Mouse (Mus musculus): Measurements from ENCODE around the gene U2af1l4. TPM values are rescaled to one million over a fixed set of nuclear protein-coding genes. Genes with fewer than 3 reads are reported as not detected.

U2af1l4 gene
- polyA plus RNA-seq, 1 experiment from 2014 or later = 73.1 TPM

GRCm38 (mm10) chr7:30594510-30595024, 31.5 kb downstream of the U2af1l4 start:
- Histone ChIP-seq H3K4me3 (ENCODE audit: low read depth, low read length) (no peak overlapping the region), H3K4me1 (replicated peaks; ENCODE audit: control insufficient read depth, insufficient read depth, low read length) (peaks cover 7% of the 10 kb centered on the region), H3K27ac (ENCODE audit: low read depth, low read length) (no peak overlapping the region), H3K4me2 (no peak overlapping the region), H3K9ac (ENCODE audit: low read depth, low read length) (no peak overlapping the region), H3K27me3 (replicated peaks; ENCODE audit: control insufficient read depth, insufficient read depth, low read length) (no peaks in the 10 kb centered on the region), H3K9me3 (ENCODE audit: control insufficient read depth, low read length) (no peaks in the 10 kb centered on the region), H3K36me3 (ENCODE audit: control insufficient read depth, insufficient read depth, low read length) (no peaks in the 10 kb centered on the region)
- ATAC-seq (replicated peaks; ENCODE audit: low FRiP score) = no peak
- no peak for DNase-seq (ENCODE audit: low spot score)
- WGBS = 66% methylated on average over 3 of the region's 4 CpGs

DNA sequence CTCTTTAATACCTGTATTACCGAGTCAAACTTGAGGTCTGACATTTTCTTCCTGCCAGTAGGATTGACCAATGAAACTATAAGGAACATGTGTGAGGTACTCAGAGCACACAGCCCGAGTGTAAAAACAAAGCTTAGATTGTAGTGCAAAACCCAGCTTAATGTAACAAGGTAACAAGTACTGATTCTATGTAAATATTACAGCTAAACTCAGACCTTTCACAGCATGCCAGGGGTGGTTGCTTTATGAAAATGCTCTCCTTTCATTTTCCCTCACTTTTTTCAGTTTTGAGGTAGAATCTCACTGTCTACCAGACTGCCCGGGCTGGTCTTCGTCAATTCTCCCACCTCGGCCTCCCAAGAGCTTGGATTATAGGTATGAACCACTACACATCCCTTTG, 33.0 kb downstream of the U2af1l4 start:
- Histone ChIP-seq H3K27ac (ENCODE audit: low read depth, low read length) (no peak overlapping the region), H3K4me2 (no peak overlapping the region), H3K4me3 (ENCODE audit: low read depth, low read length) (no peak overlapping the region), H3K9me3 (ENCODE audit: control insufficient read depth, low read length) (no peaks in the 10 kb centered on the region), H3K4me1 (replicated peaks; ENCODE audit: control insufficient read depth, insufficient read depth, low read length) (0 out of 2 replicates have a peak, but pooled peaks cover 4% of the 10 kb centered on the region), H3K36me3 (ENCODE audit: control insufficient read depth, insufficient read depth, low read length) (no peaks in the 10 kb centered on the region), H3K9ac (ENCODE audit: low read depth, low read length) (no peak overlapping the region), H3K27me3 (replicated peaks; ENCODE audit: control insufficient read depth, insufficient read depth, low read length) (no peaks in the 10 kb centered on the region)
- ATAC-seq (replicated peaks; ENCODE audit: low FRiP score) (no peak), DNase-seq (ENCODE audit: low spot score) (no peak)
- WGBS = 76% methylated on average over 5 of the region's 5 CpGs

GRCm38 (mm10) chr7:30596811-30597210, 33.7 kb downstream of the U2af1l4 start:
- Histone ChIP-seq H3K4me2 (no peak overlapping the region), H3K9ac (ENCODE audit: low read depth, low read length) (no peak overlapping the region), H3K36me3 (ENCODE audit: control insufficient read depth, insufficient read depth, low read length) (no peaks in the 10 kb centered on the region), H3K4me3 (ENCODE audit: low read depth, low read length) (no peak overlapping the region), H3K9me3 (ENCODE audit: control insufficient read depth, low read length) (no peaks in the 10 kb centered on the region), H3K27ac (ENCODE audit: low read depth, low read length) (no peak overlapping the region), H3K4me1 (replicated peaks; ENCODE audit: control insufficient read depth, insufficient read depth, low read length) (0 out of 2 replicates have a peak, but pooled peaks cover 4% of the 10 kb centered on the region), H3K27me3 (replicated peaks; ENCODE audit: control insufficient read depth, insufficient read depth, low read length) (no peaks in the 10 kb centered on the region)
- WGBS = 80% methylated on average over 5 of the region's 5 CpGs
- no peak for DNase-seq (ENCODE audit: low spot score)
- no peak for ATAC-seq (replicated peaks; ENCODE audit: low FRiP score)

- H3K27ac ChIP-seq (ENCODE audit: low read depth, low read length) = no peak within 1 kb of the TSS
- peak within 1 kb of the TSS; percentile 37 for H3K4me2 ChIP-seq
- H3K4me3 ChIP-seq (ENCODE audit: low read depth, low read length) = no peak within 1 kb of the TSS
- no peak within 1 kb of the TSS for H3K9ac ChIP-seq (ENCODE audit: low read depth, low read length)
- H3K36me3 ChIP-seq (ENCODE audit: control insufficient read depth, insufficient read depth, low read length) = no peaks in the 10 kb centered on the region
- H3K9me3 ChIP-seq (ENCODE audit: control insufficient read depth, low read length) = no peaks in the 10 kb centered on the region
- ATAC-seq (replicated peaks; ENCODE audit: low FRiP score) = no peak
- H3K27me3 ChIP-seq (replicated peaks; ENCODE audit: control insufficient read depth, insufficient read depth, low read length) = no peaks in the 10 kb centered on the region
- WGBS = 90% methylated on average over 12 of the region's 12 CpGs
- H3K4me1 ChIP-seq (replicated peaks; ENCODE audit: control insufficient read depth, insufficient read depth, low read length) = 0 out of 2 replicates have a peak, but pooled peaks cover 4% of the 10 kb centered on the region
- no peak for DNase-seq (ENCODE audit: low spot score)
Measured at GRCm38 (mm10) chr7:30598786-30599185, 35.7 kb downstream of the U2af1l4 start, which contains the start of gene Zbtb32. Gene Zbtb32, minus strand, starts transcription at chr7:30598909.

GRCm38 (mm10) chr7:30599933-30600353, 36.8 kb downstream of the U2af1l4 start:
- DNase-seq (ENCODE audit: low spot score) (peak; percentile 74), ATAC-seq (replicated peaks; ENCODE audit: low FRiP score) (peak; percentile 97)
- Histone ChIP-seq H3K4me3 (ENCODE audit: low read depth, low read length) (no peak overlapping the region), H3K27ac (ENCODE audit: low read depth, low read length) (no peak overlapping the region), H3K27me3 (replicated peaks; ENCODE audit: control insufficient read depth, insufficient read depth, low read length) (no peaks in the 10 kb centered on the region), H3K9ac (ENCODE audit: low read depth, low read length) (0 out of 2 replicates have a peak overlapping the region, but pooled peaks have one; percentile 1), H3K36me3 (ENCODE audit: control insufficient read depth, insufficient read depth, low read length) (no peaks in the 10 kb centered on the region), H3K4me2 (peak overlapping the region; percentile 37), H3K9me3 (ENCODE audit: control insufficient read depth, low read length) (no peaks in the 10 kb centered on the region), H3K4me1 (replicated peaks; ENCODE audit: control insufficient read depth, insufficient read depth, low read length) (0 out of 2 replicates have a peak, but pooled peaks cover 4% of the 10 kb centered on the region)
- 6% methylated on average over 16 of the region's 16 CpGs for WGBS

DNA sequence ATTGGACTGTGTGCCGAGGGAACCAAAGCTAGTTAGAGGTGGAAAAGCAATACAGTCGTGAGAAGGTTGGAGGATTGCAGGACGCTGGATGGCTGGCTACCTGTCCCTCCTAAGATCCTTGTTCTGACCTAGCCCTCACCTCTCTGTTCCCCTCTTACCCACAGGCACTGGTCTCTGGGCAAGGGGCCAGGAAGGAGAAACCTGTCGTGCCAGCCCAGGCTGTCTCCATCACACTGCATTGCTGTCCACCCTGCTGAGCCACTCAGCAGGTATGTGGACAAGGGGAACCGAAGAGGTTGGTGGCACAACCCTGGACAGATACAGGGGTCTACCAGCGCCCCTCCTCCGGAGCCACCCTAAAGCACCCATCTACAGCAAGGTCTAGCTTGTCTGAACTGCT, 37.5 kb downstream of the U2af1l4 start:
- H3K36me3 ChIP-seq (ENCODE audit: control insufficient read depth, insufficient read depth, low read length) = no peaks in the 10 kb centered on the region
- H3K27me3 ChIP-seq (replicated peaks; ENCODE audit: control insufficient read depth, insufficient read depth, low read length) = no peaks in the 10 kb centered on the region
- no peak overlapping the region for H3K9ac ChIP-seq (ENCODE audit: low read depth, low read length)
- WGBS = 69% methylated on average over 7 of the region's 7 CpGs
- H3K4me2 ChIP-seq = peak overlapping the region; percentile 25; the same call in 1 of the 2 replicates
- H3K27ac ChIP-seq (ENCODE audit: low read depth, low read length) = no peak overlapping the region
- 0 out of 2 replicates have a peak, but pooled peaks cover 4% of the 10 kb centered on the region for H3K4me1 ChIP-seq (replicated peaks; ENCODE audit: control insufficient read depth, insufficient read depth, low read length)
- no peak for DNase-seq (ENCODE audit: low spot score)
- H3K9me3 ChIP-seq (ENCODE audit: control insufficient read depth, low read length) = no peaks in the 10 kb centered on the region
- no peak overlapping the region for H3K4me3 ChIP-seq (ENCODE audit: low read depth, low read length)
- ATAC-seq (replicated peaks; ENCODE audit: low FRiP score) = no peak

DNA sequence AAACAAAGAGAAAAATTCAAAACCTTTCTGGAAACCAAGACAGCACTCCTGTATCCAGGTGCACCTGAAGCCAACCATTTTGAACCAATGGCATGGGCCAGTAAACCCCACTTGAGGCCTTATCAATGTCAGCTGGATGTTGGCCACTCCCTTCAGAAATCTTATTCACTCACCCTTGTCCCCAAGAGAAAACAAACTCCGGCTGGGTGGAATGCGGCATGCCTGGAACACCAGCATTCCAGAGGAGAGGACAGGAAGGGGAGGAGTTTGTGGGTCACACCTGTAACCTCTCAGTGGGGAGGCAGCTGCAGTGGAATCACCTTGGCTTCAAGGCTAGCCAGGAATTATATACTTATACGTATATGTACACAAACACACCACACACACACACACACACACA, 39.5 kb downstream of the U2af1l4 start:
- no peak for ATAC-seq (replicated peaks; ENCODE audit: low FRiP score)
- no peak overlapping the region for H3K4me2 ChIP-seq
- no peaks in the 10 kb centered on the region for H3K9me3 ChIP-seq (ENCODE audit: control insufficient read depth, low read length)
- 0 out of 2 replicates have a peak, but pooled peaks cover 4% of the 10 kb centered on the region for H3K4me1 ChIP-seq (replicated peaks; ENCODE audit: control insufficient read depth, insufficient read depth, low read length)
- H3K4me3 ChIP-seq (ENCODE audit: low read depth, low read length) = no peak overlapping the region
- H3K27ac ChIP-seq (ENCODE audit: low read depth, low read length) = no peak overlapping the region
- WGBS = 48% methylated on average over 3 of the region's 3 CpGs
- no peak overlapping the region for H3K9ac ChIP-seq (ENCODE audit: low read depth, low read length)
- H3K36me3 ChIP-seq (ENCODE audit: control insufficient read depth, insufficient read depth, low read length) = no peaks in the 10 kb centered on the region
- no peak for DNase-seq (ENCODE audit: low spot score)
- H3K27me3 ChIP-seq (replicated peaks; ENCODE audit: control insufficient read depth, insufficient read depth, low read length) = no peaks in the 10 kb centered on the region

- H3K36me3 ChIP-seq (ENCODE audit: control insufficient read depth, insufficient read depth, low read length) = no peaks in the 10 kb centered on the region
- H3K4me3 ChIP-seq (ENCODE audit: low read depth, low read length) = no peak overlapping the region
- ATAC-seq (replicated peaks; ENCODE audit: low FRiP score) = no peak
- DNase-seq (ENCODE audit: low spot score) = no peak
- 66% methylated on average over 8 of the region's 8 CpGs for WGBS
- H3K9ac ChIP-seq (ENCODE audit: low read depth, low read length) = no peak overlapping the region
- no peaks in the 10 kb centered on the region for H3K27me3 ChIP-seq (replicated peaks; ENCODE audit: control insufficient read depth, insufficient read depth, low read length)
- H3K4me2 ChIP-seq = no peak overlapping the region
- no peaks in the 10 kb centered on the region for H3K9me3 ChIP-seq (ENCODE audit: control insufficient read depth, low read length)
- 0 out of 2 replicates have a peak, but pooled peaks cover 6% of the 10 kb centered on the region for H3K4me1 ChIP-seq (replicated peaks; ENCODE audit: control insufficient read depth, insufficient read depth, low read length)
- H3K27ac ChIP-seq (ENCODE audit: low read depth, low read length) = no peak overlapping the region
Measured at GRCm38 (mm10) chr7:30604424-30604823, 41.3 kb downstream of the U2af1l4 start.

DNA sequence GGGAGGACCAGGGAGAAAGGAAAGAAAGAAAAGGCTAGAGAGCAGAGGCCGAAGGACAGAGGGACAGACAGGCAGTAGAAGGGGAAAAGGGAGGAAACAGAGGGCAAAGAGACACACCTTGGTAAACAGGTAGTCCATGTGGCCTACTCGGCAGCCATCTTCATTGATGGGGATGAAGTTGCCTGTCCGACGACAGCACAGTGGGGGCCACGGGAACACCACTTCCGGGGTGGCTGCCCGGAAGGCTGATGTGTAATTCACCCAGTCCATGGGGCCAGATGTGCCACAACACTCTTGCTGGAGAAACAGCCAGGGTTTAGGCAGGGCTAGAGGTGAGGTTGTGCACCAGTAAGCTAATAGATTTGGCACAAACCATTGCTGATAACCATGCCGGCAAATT, 41.8 kb downstream of the U2af1l4 start:
- Histone ChIP-seq H3K27ac (ENCODE audit: low read depth, low read length) (no peak overlapping the region), H3K4me3 (ENCODE audit: low read depth, low read length) (no peak overlapping the region), H3K9me3 (ENCODE audit: control insufficient read depth, low read length) (no peaks in the 10 kb centered on the region), H3K4me1 (replicated peaks; ENCODE audit: control insufficient read depth, insufficient read depth, low read length) (0 out of 2 replicates have a peak, but pooled peaks cover 2% of the 10 kb centered on the region), H3K4me2 (no peak overlapping the region), H3K9ac (ENCODE audit: low read depth, low read length) (no peak overlapping the region), H3K27me3 (replicated peaks; ENCODE audit: control insufficient read depth, insufficient read depth, low read length) (no peaks in the 10 kb centered on the region), H3K36me3 (ENCODE audit: control insufficient read depth, insufficient read depth, low read length) (no peaks in the 10 kb centered on the region)
- 82% methylated on average over 8 of the region's 8 CpGs for WGBS
- DNase-seq (ENCODE audit: low spot score) (no peak), ATAC-seq (replicated peaks; ENCODE audit: low FRiP score) (no peak)

All from liver, embryonic 11.5 days (tissue).